Mouse (Mus musculus) limb, embryonic 15.5 days (tissue): Measurements from ENCODE around the gene Eif3f. TPM values are rescaled to one million over a fixed set of nuclear protein-coding genes. Genes with fewer than 3 reads are reported as not detected.

Experiments
- ATAC-seq: fragments of 200-750 bp; cut with Nextera tagmentation; 2 replicates; pipeline ENCODE4 v1.8.0; 2017; ENCODE audit warnings: low read depth, moderate TSS enrichment; ENCODE audit not compliant: insufficient number of reproducible peaks, low FRiP score, low TSS enrichment
- H3K27ac ChIP-seq: fragments of 300-500 bp; sonication (generic); 2 replicates; pipeline ENCODE4 v1.5.1; 2015; ENCODE audit warnings: moderate library complexity, mild to moderate bottlenecking, inconsistent platforms
- H3K27me3 ChIP-seq: fragments of 300-500 bp; sonication (generic); 2 replicates; pipeline ENCODE4 v1.6.1; 2015; ENCODE audit warnings: inconsistent platforms
- H3K36me3 ChIP-seq: fragments of 300-500 bp; sonication (generic); 2 replicates; pipeline ENCODE4 v1.6.1; 2015; ENCODE audit warnings: inconsistent platforms
- H3K4me1 ChIP-seq: fragments of 300-500 bp; sonication (generic); 2 replicates; pipeline ENCODE4 v1.6.1; 2015; ENCODE audit warnings: inconsistent platforms
- H3K4me2 ChIP-seq: fragments of 300-500 bp; sonication (generic); 2 replicates; pipeline ENCODE4 v1.6.1; 2015; ENCODE audit warnings: mild to moderate bottlenecking, inconsistent platforms
- H3K4me3 ChIP-seq: fragments of 300-500 bp; sonication (generic); 2 replicates; pipeline ENCODE4 v1.5.1; 2015; ENCODE audit warnings: mild to moderate bottlenecking, inconsistent platforms
- H3K9ac ChIP-seq: fragments of 300-500 bp; sonication (generic); 2 replicates; pipeline ENCODE4 v1.6.1; 2015; ENCODE audit warnings: inconsistent platforms
- H3K9me3 ChIP-seq: fragments of 300-500 bp; sonication (generic); 2 replicates; pipeline ENCODE4 v1.6.1; 2016; ENCODE audit warnings: inconsistent platforms
- WGBS: fragments of 180-500 bp; shearing (Covaris S2); methylation state at CpG from one replicate; pipeline ENCODE4 v1.1.7; 2015; 5-methylcytosine and 5-hydroxymethylcytosine counted together
- polyA plus RNA-seq: library from polyadenylated mRNA; unstranded; fragments of >200 nt; fragmentation: Nextera tagmentation; extraction: Ambion mirVana; gene quantifications from 2 replicates; pipeline ENCODE4 v1.2.1, GENCODE M21; 2015

The Eif3f gene
- polyA plus RNA-seq, 1 experiment from 2014 or later, result 85.2 TPM

DNA sequence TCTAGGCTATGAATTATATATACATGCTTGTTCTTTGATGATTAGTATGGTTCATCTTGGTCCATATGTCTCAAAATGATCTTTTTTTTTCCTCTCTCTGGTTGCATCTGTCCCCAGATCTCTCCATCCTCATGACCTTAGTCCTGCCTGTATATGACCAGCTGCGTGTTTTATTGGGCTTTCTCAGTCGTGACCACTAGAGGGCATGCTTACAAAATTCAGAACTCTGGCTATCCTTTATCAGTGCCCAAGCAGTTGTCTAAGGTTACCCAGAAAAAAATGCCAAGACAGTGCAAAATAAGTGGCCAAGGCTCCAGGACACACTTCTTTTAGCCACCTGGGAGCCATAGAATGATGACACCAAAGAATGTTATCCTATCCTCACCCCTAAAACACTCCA, 9.8 kb downstream of the Eif3f start:
- Histone ChIP-seq H3K4me2 (no peak overlapping the region), H3K27ac (no peak overlapping the region), H3K4me3 (no peak overlapping the region), H3K36me3 (peaks cover 55% of the 10 kb centered on the region), H3K9ac (no peak overlapping the region), H3K4me1 (no peaks in the 10 kb centered on the region), H3K9me3 (no peaks in the 10 kb centered on the region), H3K27me3 (peaks cover 5% of the 10 kb centered on the region)
- 6% methylated on average over 2 of the region's 2 CpGs for WGBS
- ATAC-seq, result no peak

- H3K4me2 ChIP-seq, result no peak overlapping the region
- no peak for ATAC-seq
- H3K4me1 ChIP-seq, result peaks cover 13% of the 10 kb centered on the region
- H3K36me3 ChIP-seq, result peaks cover 17% of the 10 kb centered on the region; the same call in 1 of the 2 replicates
- H3K9ac ChIP-seq, result no peak overlapping the region
- no peak overlapping the region for H3K27ac ChIP-seq
- H3K9me3 ChIP-seq, result no peaks in the 10 kb centered on the region
- H3K4me3 ChIP-seq, result no peak overlapping the region
- peaks cover 48% of the 10 kb centered on the region for H3K27me3 ChIP-seq
These were observed 14.4 kb downstream of the Eif3f start for GRCm38 (mm10) chr7:108948611-108949010.

- H3K9me3 ChIP-seq, result no peaks in the 10 kb centered on the region
- H3K27ac ChIP-seq, result no peak overlapping the region
- WGBS, result 52% methylated on average over 2 of the region's 2 CpGs
- peaks cover 48% of the 10 kb centered on the region for H3K27me3 ChIP-seq
- ATAC-seq, result no peak
- no peak overlapping the region for H3K4me3 ChIP-seq
- peaks cover 14% of the 10 kb centered on the region; the same call in 1 of the 2 replicates for H3K36me3 ChIP-seq
- no peak overlapping the region for H3K9ac ChIP-seq
- no peak overlapping the region for H3K4me2 ChIP-seq
- H3K4me1 ChIP-seq, result peaks cover 13% of the 10 kb centered on the region
These were observed 15.1 kb downstream of the Eif3f start for GRCm38 (mm10) chr7:108949301-108949700.

GRCm38 (mm10) chr7:108950312-108950761, 16.1 kb downstream of the Eif3f start, which contains the start of gene Tub:
Gene Tub (plus strand): TSS chr7:108950338.
- peaks cover 48% of the 10 kb centered on the region for H3K27me3 ChIP-seq
- no peak for ATAC-seq
- WGBS, result 1% methylated on average over 44 of the region's 44 CpGs
- H3K36me3 ChIP-seq, result 0 out of 2 replicates have a peak, but pooled peaks cover 6% of the 10 kb centered on the region
- peak within 1 kb of the TSS; percentile 50 for H3K4me3 ChIP-seq
- no peak within 1 kb of the TSS for H3K27ac ChIP-seq
- H3K4me1 ChIP-seq, result peaks cover 13% of the 10 kb centered on the region
- peak within 1 kb of the TSS; percentile 97 for H3K4me2 ChIP-seq
- H3K9me3 ChIP-seq, result no peaks in the 10 kb centered on the region
- 0 out of 2 replicates have a peak within 1 kb of the TSS, but pooled peaks have one; percentile 17 for H3K9ac ChIP-seq

DNA sequence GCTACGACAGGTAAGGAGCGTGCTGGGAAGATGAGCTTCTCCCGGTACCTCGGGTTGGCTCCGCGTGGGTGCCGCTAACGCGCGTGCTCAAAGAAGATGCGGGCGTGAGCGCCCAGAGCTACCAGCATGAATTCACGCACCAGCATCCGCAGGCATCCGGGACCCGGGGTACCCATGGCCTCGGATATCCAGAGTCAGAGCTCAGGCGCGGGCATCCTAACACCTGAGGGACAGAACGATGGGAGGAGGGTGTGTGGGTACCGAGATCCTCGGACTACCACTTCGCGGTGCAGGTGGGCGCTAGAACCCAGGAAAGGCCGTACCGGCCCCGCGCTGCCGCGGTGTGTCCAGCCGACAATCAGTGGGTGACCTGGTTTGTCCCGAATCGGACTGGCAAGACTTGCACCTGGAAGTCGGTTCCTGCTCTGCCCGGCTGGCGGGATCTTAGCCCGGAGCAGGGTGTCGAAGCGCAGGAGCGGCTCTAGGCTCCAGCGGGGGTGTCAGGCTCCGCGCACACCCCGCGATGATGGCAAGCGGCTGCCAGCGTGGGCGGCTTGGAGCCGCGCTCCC, 16.6 kb downstream of the Eif3f start:
- Histone ChIP-seq H3K9ac (0 out of 2 replicates have a peak overlapping the region, but pooled peaks have one; percentile 17), H3K4me1 (peaks cover 13% of the 10 kb centered on the region), H3K27me3 (peaks cover 48% of the 10 kb centered on the region), H3K36me3 (0 out of 2 replicates have a peak, but pooled peaks cover 4% of the 10 kb centered on the region), H3K9me3 (no peaks in the 10 kb centered on the region), H3K4me2 (peak overlapping the region; percentile 97), H3K4me3 (peak overlapping the region; percentile 50), H3K27ac (no peak overlapping the region)
- under 1% methylated on average over 52 of the region's 52 CpGs for WGBS
- ATAC-seq, result peak; percentile 32; the same call in 1 of the 2 replicates

- Histone ChIP-seq H3K36me3 (no peaks in the 10 kb centered on the region), H3K4me2 (no peak overlapping the region), H3K9ac (no peak overlapping the region), H3K27me3 (peaks cover 48% of the 10 kb centered on the region), H3K9me3 (no peaks in the 10 kb centered on the region), H3K27ac (no peak overlapping the region), H3K4me1 (peaks cover 13% of the 10 kb centered on the region), H3K4me3 (no peak overlapping the region)
- no peak for ATAC-seq
- 77% methylated on average over 6 of the region's 6 CpGs for WGBS
These were observed 18.6 kb downstream of the Eif3f start for GRCm38 (mm10) chr7:108952801-108953200.

GRCm38 (mm10) chr7:108954185-108954584, 20.0 kb downstream of the Eif3f start:
- whole genome bisulfite sequencing, result 53% methylated on average over 4 of the region's 4 CpGs

DNA sequence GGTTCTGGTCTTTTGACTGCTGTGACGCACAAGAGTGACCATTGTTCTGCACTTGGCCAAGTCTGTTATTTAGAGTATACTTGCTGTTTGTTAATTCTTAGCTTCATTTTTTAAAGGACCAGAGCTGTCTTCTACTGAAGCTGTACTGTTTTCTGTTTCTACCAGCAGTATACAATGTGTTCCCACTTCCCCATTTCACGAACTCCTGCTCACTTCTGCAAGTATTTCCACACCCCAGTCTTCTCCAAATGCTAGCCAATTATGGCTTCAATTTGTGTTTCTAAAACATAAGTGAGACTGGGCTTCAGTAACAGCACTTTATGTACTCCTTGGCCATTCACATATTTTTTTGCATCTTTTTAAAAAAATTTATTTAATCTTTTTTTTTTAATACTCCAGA, 23.5 kb downstream of the Eif3f start:
- H3K4me2 ChIP-seq, result no peak overlapping the region
- no peaks in the 10 kb centered on the region for H3K9me3 ChIP-seq
- H3K27ac ChIP-seq, result no peak overlapping the region
- ATAC-seq, result no peak
- H3K4me3 ChIP-seq, result no peak overlapping the region
- 76% methylated on average over 2 of the region's 2 CpGs for WGBS
- peaks cover 7% of the 10 kb centered on the region; the same call in 1 of the 2 replicates for H3K27me3 ChIP-seq
- no peaks in the 10 kb centered on the region for H3K4me1 ChIP-seq
- no peak overlapping the region for H3K9ac ChIP-seq
- no peaks in the 10 kb centered on the region for H3K36me3 ChIP-seq

More at GRCm38 (mm10) chr7:108954185-108954584, 20.0 kb downstream of the Eif3f start:
- H3K4me3 ChIP-seq, result no peak overlapping the region
- ATAC-seq, result no peak
- H3K27ac ChIP-seq, result no peak overlapping the region
- no peak overlapping the region for H3K9ac ChIP-seq
- no peaks in the 10 kb centered on the region for H3K9me3 ChIP-seq
- H3K27me3 ChIP-seq, result peaks cover 41% of the 10 kb centered on the region
- no peak overlapping the region for H3K4me2 ChIP-seq
- no peaks in the 10 kb centered on the region for H3K36me3 ChIP-seq
- peaks cover 13% of the 10 kb centered on the region for H3K4me1 ChIP-seq

DNA sequence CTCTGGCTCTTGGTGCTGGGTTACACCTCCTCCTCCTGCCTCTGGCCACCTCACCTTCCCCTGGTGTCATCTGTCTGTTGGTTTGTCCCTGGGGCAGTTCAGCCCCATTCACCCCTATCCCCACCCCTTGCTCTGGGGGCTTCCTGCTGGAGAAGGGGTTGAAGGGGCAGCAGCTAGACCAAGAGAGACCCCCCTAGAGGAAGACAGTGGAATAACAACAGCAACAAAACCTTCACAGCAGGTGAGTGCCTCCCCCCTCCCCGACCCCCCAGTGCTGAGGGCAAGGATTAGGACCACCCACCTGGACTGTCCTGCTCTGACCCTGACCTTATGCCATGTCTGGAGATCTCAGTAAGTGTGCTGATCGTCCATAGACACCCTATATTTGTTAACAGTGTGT, 31.8 kb downstream of the Eif3f start:
- H3K9ac ChIP-seq, result no peak overlapping the region
- H3K27ac ChIP-seq, result no peak overlapping the region
- no peak overlapping the region for H3K4me2 ChIP-seq
- no peak overlapping the region for H3K4me3 ChIP-seq
- ATAC-seq, result no peak
- no peaks in the 10 kb centered on the region for H3K36me3 ChIP-seq
- H3K9me3 ChIP-seq, result no peaks in the 10 kb centered on the region
- no peaks in the 10 kb centered on the region for H3K4me1 ChIP-seq
- WGBS, result 23% methylated on average over 2 of the region's 2 CpGs
- H3K27me3 ChIP-seq, result 0 out of 2 replicates have a peak, but pooled peaks cover 4% of the 10 kb centered on the region

DNA sequence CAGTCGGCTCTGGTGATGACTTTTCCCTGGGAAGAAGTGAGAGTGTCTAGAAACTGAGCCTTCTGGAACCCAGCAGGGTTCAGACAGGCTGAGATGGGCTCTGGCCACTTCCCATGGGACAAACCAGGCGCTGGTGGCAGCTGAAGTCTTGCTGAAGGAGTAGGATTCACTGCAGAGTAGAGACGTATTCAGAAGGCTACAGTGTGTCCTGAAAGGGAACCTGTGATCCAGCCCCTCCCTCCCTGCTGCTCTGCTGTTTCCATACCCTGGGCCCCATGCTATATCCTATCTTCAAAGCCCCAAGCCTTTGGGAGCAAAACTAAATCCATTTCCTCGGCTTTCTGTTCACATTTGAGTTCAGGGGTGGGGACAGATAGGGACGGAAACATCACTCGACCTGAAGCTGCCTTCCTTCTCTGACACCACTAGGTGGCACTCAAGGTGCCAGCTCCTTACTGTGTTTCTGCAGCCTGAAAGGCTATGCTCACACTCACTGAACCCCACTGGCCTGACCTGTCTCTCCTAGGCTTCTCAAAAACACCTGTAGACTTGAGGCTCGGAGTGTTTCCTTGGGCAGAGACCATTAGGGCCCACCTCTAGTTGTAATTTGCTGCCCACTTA, 32.6 kb downstream of the Eif3f start:
- Histone ChIP-seq H3K4me1 (no peaks in the 10 kb centered on the region), H3K4me3 (no peak overlapping the region), H3K9ac (no peak overlapping the region), H3K36me3 (no peaks in the 10 kb centered on the region), H3K27me3 (0 out of 2 replicates have a peak, but pooled peaks cover 4% of the 10 kb centered on the region), H3K9me3 (no peaks in the 10 kb centered on the region), H3K27ac (no peak overlapping the region), H3K4me2 (no peak overlapping the region)
- WGBS, result 29% methylated on average over 7 of the region's 7 CpGs
- ATAC-seq, result no peak

DNA sequence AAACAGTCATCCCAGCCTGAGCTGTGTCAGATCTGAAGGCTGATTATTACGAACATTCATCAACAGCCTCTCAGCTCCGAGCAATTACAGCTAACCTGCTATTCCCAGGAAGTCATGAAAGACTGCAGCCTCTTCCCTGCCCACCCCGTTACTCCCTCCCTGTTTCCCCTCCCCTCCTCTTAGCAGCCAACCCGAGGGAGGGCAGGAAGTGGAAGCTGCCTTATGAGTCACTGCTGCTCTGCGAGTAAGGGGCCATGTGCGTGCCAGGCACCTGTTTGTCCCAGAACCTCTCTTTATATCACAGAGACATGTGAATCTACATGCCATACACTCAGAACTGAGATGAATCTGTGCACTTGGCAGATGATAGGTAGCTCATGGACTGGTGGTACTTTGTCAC, 34.0 kb downstream of the Eif3f start:
- Histone ChIP-seq H3K9me3 (no peaks in the 10 kb centered on the region), H3K27ac (no peak overlapping the region), H3K27me3 (0 out of 2 replicates have a peak, but pooled peaks cover 4% of the 10 kb centered on the region), H3K36me3 (no peaks in the 10 kb centered on the region), H3K4me3 (no peak overlapping the region), H3K9ac (no peak overlapping the region), H3K4me2 (no peak overlapping the region), H3K4me1 (no peaks in the 10 kb centered on the region)
- no peak for ATAC-seq
- WGBS, result 21% methylated on average over 6 of the region's 6 CpGs

DNA sequence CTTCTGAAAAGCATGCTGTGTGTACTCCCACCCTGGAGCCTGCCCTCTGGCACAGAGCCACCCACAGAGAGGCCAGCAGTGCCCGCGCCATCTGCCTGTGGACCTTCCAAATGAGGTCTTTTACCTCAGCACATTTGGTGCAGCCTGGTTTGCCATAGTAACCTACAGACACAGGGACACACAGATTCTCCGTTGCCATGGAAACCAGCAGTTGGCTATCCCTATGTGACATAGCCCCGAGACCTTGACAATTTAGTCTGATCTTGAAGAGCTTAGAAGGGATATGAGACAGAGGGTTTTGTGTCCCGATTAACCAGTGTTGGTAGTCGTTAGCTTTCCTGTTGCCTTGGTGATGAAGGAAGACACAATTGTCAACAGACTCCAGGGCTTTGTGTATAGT, 38.1 kb downstream of the Eif3f start:
- Histone ChIP-seq H3K4me1 (no peaks in the 10 kb centered on the region), H3K4me3 (no peak overlapping the region), H3K27me3 (no peaks in the 10 kb centered on the region), H3K36me3 (no peaks in the 10 kb centered on the region), H3K4me2 (no peak overlapping the region), H3K9ac (no peak overlapping the region), H3K9me3 (no peaks in the 10 kb centered on the region), H3K27ac (no peak overlapping the region)
- WGBS, result 67% methylated on average over 6 of the region's 6 CpGs
- no peak for ATAC-seq
